Mouse (Mus musculus) MEL (cell line): ENCODE measurements around the gene Fbxw8.

Source experiments
- BHLHE40 ChIP-seq: IDR thresholded peaks from 2 replicates; pipeline ENCODE4 v1.6.1; 2012; ENCODE audit warnings: low read depth, mild to moderate bottlenecking, inconsistent platforms, low read length, improper control_type of control experiment, borderline replicate concordance
- CHD1 ChIP-seq: IDR thresholded peaks from 2 replicates; pipeline ENCODE4 v1.6.1; 2012; ENCODE audit warnings: low read depth, mild to moderate bottlenecking, inconsistent platforms, low read length, improper control_type of control experiment
- CTCF ChIP-seq, 3 experiments: IDR thresholded peaks in 2 of 3; conservative IDR thresholded peaks in 1 of 3; 2 replicates each; pipeline ENCODE4 v1.5.1; 2011 to 2012; ENCODE audit warnings: low read length in 3 of 3, low read depth in 2 of 3, mild to moderate bottlenecking in 2 of 3, improper control_type of control experiment in 1 of 3, inconsistent platforms in 1 of 3, mixed read lengths in 1 of 3, moderate library complexity in 1 of 3; ENCODE audit not compliant: control insufficient read depth in 1 of 3, insufficient read depth in 1 of 3, poor library complexity in 1 of 3, severe bottlenecking in 1 of 3
- EP300 ChIP-seq, 2 experiments: IDR thresholded peaks; 2 replicates each; pipeline ENCODE4 v1.6.1; 2011; ENCODE audit warnings: improper control_type of control experiment in 2 of 2, low read length in 2 of 2, low read depth in 1 of 2, mild to moderate bottlenecking in 1 of 2
- GATA1 ChIP-seq: IDR thresholded peaks from 2 replicates; pipeline ENCODE4 v1.6.1; 2011; ENCODE audit warnings: low read depth, low read length, improper control_type of control experiment
- MAX ChIP-seq: IDR thresholded peaks from 2 replicates; pipeline ENCODE4 v1.6.1; 2011; ENCODE audit warnings: low read length, improper control_type of control experiment
- MXI1 ChIP-seq: IDR thresholded peaks from 2 replicates; pipeline ENCODE4 v1.6.1; 2011; ENCODE audit warnings: mild to moderate bottlenecking, low read depth, low read length, improper control_type of control experiment
- NELFE ChIP-seq: IDR thresholded peaks from 2 replicates; pipeline ENCODE4 v1.6.1; 2011; ENCODE audit warnings: low read depth, low read length, improper control_type of control experiment
- POLR2A ChIP-seq, 2 experiments: IDR thresholded peaks; 2 replicates each; pipeline ENCODE4 v1.6.1; 2011 to 2012; ENCODE audit warnings: low read length in 2 of 2, mild to moderate bottlenecking in 2 of 2, control low read depth in 1 of 2, improper control_type of control experiment in 1 of 2, low read depth in 1 of 2, moderate library complexity in 1 of 2; ENCODE audit not compliant: control insufficient read depth in 1 of 2, insufficient read depth in 1 of 2, poor library complexity in 1 of 2
- UBTF ChIP-seq: IDR thresholded peaks from 2 replicates; pipeline ENCODE4 v1.6.1; 2012; ENCODE audit warnings: low read depth, mild to moderate bottlenecking, inconsistent platforms, low read length, improper control_type of control experiment, moderate library complexity, borderline replicate concordance; ENCODE audit not compliant: insufficient read depth

- TF ChIP-seq CTCF (IDR thresholded peaks at IDR 0.05 in 2 of 3, conservative IDR thresholded peaks at IDR 0.05 in 1 of 3; ENCODE audit: control insufficient read depth in 1 of 3, insufficient read depth in 1 of 3, low read depth in 2 of 3, low read length in 3 of 3, poor library complexity in 1 of 3, severe bottlenecking in 1 of 3) (no peak), UBTF (no peak), NELFE (no peak), MXI1 (no peak), BHLHE40 (no peak), MAX (no peak), EP300 (IDR thresholded peaks at IDR 0.05; ENCODE audit: low read depth in 1 of 2, low read length in 2 of 2) (no peak), POLR2A (IDR thresholded peaks at IDR 0.05; ENCODE audit: control insufficient read depth in 1 of 2, insufficient read depth in 1 of 2, low read depth in 1 of 2, low read length in 2 of 2, poor library complexity in 1 of 2) (no peak), CHD1 (no peak), GATA1 (no peak)
These were observed 135.4 kb downstream of the Fbxw8 start for GRCm38 (mm10) chr5:118019905-118020304.
